15 mouse cellular contexts compared by ENCODE assay signal in the genomic region with DNA sequence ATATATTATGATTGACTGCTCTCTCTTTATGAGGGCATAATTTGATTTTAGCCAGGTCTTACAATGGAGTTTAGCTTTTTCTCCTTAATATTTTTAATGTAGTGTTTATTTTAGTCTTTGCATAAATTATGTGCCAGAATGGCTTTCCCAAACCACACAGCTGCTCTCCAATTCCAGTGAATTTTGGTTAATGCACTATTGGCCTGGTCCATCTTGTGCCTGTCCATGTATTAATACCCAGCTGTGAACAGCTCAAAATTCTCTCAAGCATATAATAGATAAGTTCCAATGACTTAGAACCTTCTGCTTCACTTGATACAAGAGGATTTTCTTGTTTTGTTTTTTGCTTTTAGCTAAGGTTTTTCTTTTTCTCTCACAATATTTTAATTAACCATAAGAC.
"Had no signal": no experiment of that assay in that cellular context is flagged by ENCODE, and none has a peak within 500 bp of the region (broad histone marks: within the 10 kb centered on the region; RNA-seq: fewer than 3 reads in every experiment).

No protein-coding gene starts in this region.

- ATAC-seq: midbrain, embryonic 15.5 days had no signal

- H3K4me2 ChIP-seq: liver, embryonic 13.5 days; midbrain, embryonic 11.5 days; midbrain, embryonic 15.5 days; neural tube, embryonic 12.5 days; neural tube, embryonic 15.5 days had no signal

- H3K27ac ChIP-seq: liver, embryonic 13.5 days; midbrain, embryonic 15.5 days; neural tube, embryonic 12.5 days; neural tube, embryonic 15.5 days had no signal

- H3K4me1 ChIP-seq: liver, embryonic 13.5 days; midbrain, embryonic 15.5 days; neural tube, embryonic 12.5 days; neural tube, embryonic 15.5 days had no signal

- H3K27me3 ChIP-seq: liver, embryonic 13.5 days; midbrain, embryonic 15.5 days; neural tube, embryonic 12.5 days; neural tube, embryonic 15.5 days had no signal

- H3K4me3 ChIP-seq: liver, embryonic 13.5 days; midbrain, embryonic 15.5 days; myocyte; neural tube, embryonic 12.5 days; neural tube, embryonic 15.5 days had no signal

- H3K9ac ChIP-seq: liver, embryonic 13.5 days; midbrain, embryonic 15.5 days; neural tube, embryonic 12.5 days; neural tube, embryonic 15.5 days had no signal

- DNase-seq: kidney, adult 18-20 months; kidney, adult 9 months; kidney, postnatal 14 days; kidney, postnatal 4 days; liver, embryonic 13.5 days; lung, adult 2 months; lung, postnatal 14 days; lung, postnatal 4 days; thymus, adult 18-20 months; thymus, postnatal 36 days had no signal

- H3K9me3 ChIP-seq: liver, embryonic 13.5 days; midbrain, embryonic 15.5 days; neural tube, embryonic 12.5 days; neural tube, embryonic 15.5 days had no signal

- H3K36me3 ChIP-seq: liver, embryonic 13.5 days; midbrain, embryonic 15.5 days; neural tube, embryonic 12.5 days; neural tube, embryonic 15.5 days had no signal
